Mouse (Mus musculus): ENCODE data around the gene Gm49403.

- peak; percentile 37 for TF ChIP-seq CTCF (IDR thresholded peaks at IDR 0.05; ENCODE audit: low read depth, low read length)
- TF ChIP-seq POLR2A (IDR thresholded peaks at IDR 0.05; ENCODE audit: insufficient read depth, low read length): no peak
These were observed 24.7 kb upstream of the Gm49403 start for GRCm38 (mm10) chr19:8859018-8859417.
